Mouse (Mus musculus): ENCODE measurements around the gene Rims4. TPM values are rescaled to one million over a fixed set of nuclear protein-coding genes. Genes with fewer than 3 reads are reported as not detected.

The Rims4 gene
- polyA plus RNA-seq, 1 experiment from 2014 or later, result 0.22 TPM

GRCm38 (mm10) chr2:163915294-163915791 is 3.1 kb downstream of the Rims4 start:
- ATAC-seq (ENCODE audit: low FRiP score, low TSS enrichment), result no peak
- TF ChIP-seq EP300 (optimal IDR thresholded peaks at IDR 0.05) (no peak), CTCF (IDR thresholded peaks at IDR 0.05; ENCODE audit: low read depth) (no peak)
- Histone ChIP-seq H3K9me3 (ENCODE audit: control insufficient read depth, low read length) (no peaks in the 10 kb centered on the region), H3K27ac (replicated peaks) (no peak overlapping the region), H3K36me3 (ENCODE audit: control insufficient read depth, insufficient read depth, low read length) (no peaks in the 10 kb centered on the region), H3K4me3 (ENCODE audit: low read depth, low read length) (no peak overlapping the region), H3K4me2 (replicated peaks; ENCODE audit: low read depth) (no peak overlapping the region), H3K9ac (ENCODE audit: low read length) (no peak overlapping the region), H3K4me1 (replicated peaks; ENCODE audit: control insufficient read depth, insufficient read depth) (no peaks in the 10 kb centered on the region), H3K27me3 (ENCODE audit: control insufficient read depth, insufficient read depth, low read length) (peaks cover 15% of the 10 kb centered on the region)
- DNase-seq (ENCODE audit: low spot score), result no peak
- WGBS, result 59% methylated on average over 9 of the region's 9 CpGs

GRCm38 (mm10) chr2:163914107-163914506 is 4.4 kb downstream of the Rims4 start:
- Histone ChIP-seq H3K36me3 (ENCODE audit: control insufficient read depth, insufficient read depth, low read length) (no peaks in the 10 kb centered on the region), H3K4me2 (replicated peaks; ENCODE audit: low read depth) (no peak overlapping the region), H3K9ac (ENCODE audit: low read length) (no peak overlapping the region), H3K27ac (replicated peaks) (no peak overlapping the region), H3K4me1 (replicated peaks; ENCODE audit: control insufficient read depth, insufficient read depth) (no peaks in the 10 kb centered on the region), H3K27me3 (ENCODE audit: control insufficient read depth, insufficient read depth, low read length) (peaks cover 11% of the 10 kb centered on the region), H3K9me3 (ENCODE audit: control insufficient read depth, low read length) (no peaks in the 10 kb centered on the region), H3K4me3 (ENCODE audit: low read depth, low read length) (no peak overlapping the region)
- WGBS, result 10% methylated on average over 10 of the region's 10 CpGs
- DNase-seq (ENCODE audit: low spot score) (no peak), ATAC-seq (ENCODE audit: low FRiP score, low TSS enrichment) (no peak)
- TF ChIP-seq EP300 (optimal IDR thresholded peaks at IDR 0.05), result no peak
- no peak for TF ChIP-seq CTCF (IDR thresholded peaks at IDR 0.05; ENCODE audit: low read depth)

GRCm38 (mm10) chr2:163913704-163914103 is 4.8 kb downstream of the Rims4 start:
- no peak for TF ChIP-seq CTCF (IDR thresholded peaks at IDR 0.05; ENCODE audit: low read depth)
- no peak for TF ChIP-seq EP300 (optimal IDR thresholded peaks at IDR 0.05)
- H3K9ac ChIP-seq (ENCODE audit: low read length), result no peak overlapping the region
- H3K27me3 ChIP-seq (ENCODE audit: control insufficient read depth, insufficient read depth, low read length), result peaks cover 9% of the 10 kb centered on the region
- DNase-seq (ENCODE audit: low spot score) (no peak), ATAC-seq (ENCODE audit: low FRiP score, low TSS enrichment) (no peak)
- no peaks in the 10 kb centered on the region for H3K4me1 ChIP-seq (replicated peaks; ENCODE audit: control insufficient read depth, insufficient read depth)
- H3K4me2 ChIP-seq (replicated peaks; ENCODE audit: low read depth), result no peak overlapping the region
- no peaks in the 10 kb centered on the region for H3K9me3 ChIP-seq (ENCODE audit: control insufficient read depth, low read length)
- H3K27ac ChIP-seq (replicated peaks), result no peak overlapping the region
- 33% methylated on average over 7 of the region's 7 CpGs for WGBS
- H3K4me3 ChIP-seq (ENCODE audit: low read depth, low read length), result no peak overlapping the region
- no peaks in the 10 kb centered on the region for H3K36me3 ChIP-seq (ENCODE audit: control insufficient read depth, insufficient read depth, low read length)

GRCm38 (mm10) chr2:163911826-163912444 is 6.5 kb downstream of the Rims4 start:
- H3K4me1 ChIP-seq (replicated peaks; ENCODE audit: control insufficient read depth, insufficient read depth), result no peaks in the 10 kb centered on the region
- ATAC-seq (ENCODE audit: low FRiP score, low TSS enrichment), result peak; percentile 56
- no peak overlapping the region for H3K9ac ChIP-seq (ENCODE audit: low read length)
- 62% methylated on average over 14 of the region's 14 CpGs for WGBS
- no peak overlapping the region for H3K4me2 ChIP-seq (replicated peaks; ENCODE audit: low read depth)
- no peak overlapping the region for H3K4me3 ChIP-seq (ENCODE audit: low read depth, low read length)
- TF ChIP-seq EP300 (optimal IDR thresholded peaks at IDR 0.05), result no peak
- no peak for TF ChIP-seq CTCF (IDR thresholded peaks at IDR 0.05; ENCODE audit: low read depth)
- H3K9me3 ChIP-seq (ENCODE audit: control insufficient read depth, low read length), result no peaks in the 10 kb centered on the region
- no peaks in the 10 kb centered on the region; the same call in 1 of the 2 replicates for H3K27me3 ChIP-seq (ENCODE audit: control insufficient read depth, insufficient read depth, low read length)
- H3K27ac ChIP-seq (replicated peaks), result no peak overlapping the region
- no peaks in the 10 kb centered on the region for H3K36me3 ChIP-seq (ENCODE audit: control insufficient read depth, insufficient read depth, low read length)
- DNase-seq (ENCODE audit: low spot score), result no peak

GRCm38 (mm10) chr2:163909604-163910003 is 8.9 kb downstream of the Rims4 start:
- Histone ChIP-seq H3K4me3 (ENCODE audit: low read depth, low read length) (no peak overlapping the region), H3K4me2 (replicated peaks; ENCODE audit: low read depth) (no peak overlapping the region), H3K9me3 (ENCODE audit: control insufficient read depth, low read length) (no peaks in the 10 kb centered on the region), H3K4me1 (replicated peaks; ENCODE audit: control insufficient read depth, insufficient read depth) (no peaks in the 10 kb centered on the region), H3K27ac (replicated peaks) (no peak overlapping the region), H3K36me3 (ENCODE audit: control insufficient read depth, insufficient read depth, low read length) (no peaks in the 10 kb centered on the region), H3K9ac (ENCODE audit: low read length) (no peak overlapping the region), H3K27me3 (ENCODE audit: control insufficient read depth, insufficient read depth, low read length) (no peaks in the 10 kb centered on the region)
- WGBS, result 76% methylated on average over 7 of the region's 7 CpGs
- no peak for ATAC-seq (ENCODE audit: low FRiP score, low TSS enrichment)
- DNase-seq (ENCODE audit: low spot score), result no peak
- TF ChIP-seq CTCF (IDR thresholded peaks at IDR 0.05; ENCODE audit: low read depth), result no peak
- no peak for TF ChIP-seq EP300 (optimal IDR thresholded peaks at IDR 0.05)

GRCm38 (mm10) chr2:163907131-163907530 is 11.4 kb downstream of the Rims4 start:
- no peaks in the 10 kb centered on the region for H3K4me1 ChIP-seq (replicated peaks; ENCODE audit: control insufficient read depth, insufficient read depth)
- no peaks in the 10 kb centered on the region for H3K36me3 ChIP-seq (ENCODE audit: control insufficient read depth, insufficient read depth, low read length)
- ATAC-seq (ENCODE audit: low FRiP score, low TSS enrichment), result no peak
- no peaks in the 10 kb centered on the region for H3K27me3 ChIP-seq (ENCODE audit: control insufficient read depth, insufficient read depth, low read length)
- no peak for TF ChIP-seq EP300 (optimal IDR thresholded peaks at IDR 0.05)
- no peak for TF ChIP-seq CTCF (IDR thresholded peaks at IDR 0.05; ENCODE audit: low read depth)
- H3K9ac ChIP-seq (ENCODE audit: low read length), result no peak overlapping the region
- H3K27ac ChIP-seq (replicated peaks), result no peak overlapping the region
- no peaks in the 10 kb centered on the region for H3K9me3 ChIP-seq (ENCODE audit: control insufficient read depth, low read length)
- no peak overlapping the region for H3K4me3 ChIP-seq (ENCODE audit: low read depth, low read length)
- no peak overlapping the region for H3K4me2 ChIP-seq (replicated peaks; ENCODE audit: low read depth)
- 39% methylated on average over 5 of the region's 5 CpGs for WGBS
- DNase-seq (ENCODE audit: low spot score), result no peak
